Mouse (Mus musculus): ENCODE measurements at regions not wholly inside any gene's neighbourhood (a gene's known extent, or its start where the extent isn't known, plus 50 kb on each side); places are given as distances from the start of the nearest gene placed in this dataset.

- in situ Hi-C loops (cut with MboI, MseI) = no loop called here
Measured at GRCm38 (mm10) chr2:173993431-173993955, 82.6 kb upstream of the Stx16 start.

DNA sequence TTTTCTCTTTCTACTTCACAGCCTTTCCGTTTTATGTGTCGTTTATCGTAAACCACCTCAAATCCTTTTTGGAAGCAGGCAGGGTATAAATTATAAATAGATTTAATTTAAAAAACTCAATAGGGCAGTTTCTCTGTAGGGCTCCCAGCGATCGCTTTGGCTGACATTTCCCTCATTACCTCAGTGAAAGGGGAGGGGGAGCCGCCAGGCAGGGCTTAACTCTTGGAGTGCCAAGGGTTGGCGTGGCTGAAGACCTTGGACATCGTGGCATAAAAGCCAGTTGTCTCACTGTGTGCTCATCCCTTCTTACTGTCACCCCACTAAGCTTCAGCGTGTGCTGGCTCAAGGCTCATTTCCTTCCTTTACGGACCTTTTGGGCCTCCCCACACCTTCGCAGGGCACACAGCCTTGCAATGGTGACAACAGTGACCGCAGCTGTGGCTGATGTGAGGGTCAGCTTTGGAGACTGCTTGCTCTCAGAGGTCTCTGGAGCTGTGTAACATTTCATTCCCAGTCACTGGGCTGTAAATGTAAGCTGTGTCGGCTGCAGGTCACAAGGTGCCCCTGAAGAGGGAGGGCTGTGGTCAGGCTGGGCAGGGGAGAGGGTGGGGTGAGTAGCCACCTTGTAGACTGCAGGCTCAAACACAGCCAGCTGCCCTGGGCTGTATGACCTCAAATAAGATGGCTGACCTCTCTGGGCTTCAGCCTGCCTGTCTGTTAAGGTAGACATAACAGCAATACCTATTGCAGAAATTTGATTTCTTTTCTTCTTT is 81.6 kb upstream of the Stx16 start:
- in situ Hi-C loops (cut with MboI, MseI) = no loop called here

DNA sequence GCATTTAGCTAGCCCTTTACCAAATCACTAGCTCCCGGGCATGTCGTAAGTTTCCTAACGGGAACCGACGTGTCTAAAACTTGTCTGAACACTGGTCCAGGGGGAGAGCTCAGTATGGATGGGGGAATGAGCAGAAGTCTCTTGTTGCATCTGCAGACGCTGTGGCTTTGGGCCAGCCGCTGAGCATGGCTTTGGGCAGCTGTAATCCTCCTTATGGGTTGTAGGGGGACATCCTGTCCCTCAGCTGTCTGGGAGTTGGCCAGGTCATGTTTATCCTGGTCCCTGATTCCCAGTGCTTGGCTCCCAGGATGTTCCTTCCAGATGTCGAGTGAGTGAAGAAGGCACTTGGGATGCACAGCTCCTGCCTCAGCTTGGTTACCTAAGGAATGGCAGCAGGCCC is 71.4 kb upstream of the Stx16 start:
- in situ Hi-C loops (cut with MboI, MseI) = no loop called here

- in situ Hi-C loops (cut with MboI, MseI) = no loop called here
Measured at GRCm38 (mm10) chr2:174007976-174008349, 68.1 kb upstream of the Stx16 start.

DNA sequence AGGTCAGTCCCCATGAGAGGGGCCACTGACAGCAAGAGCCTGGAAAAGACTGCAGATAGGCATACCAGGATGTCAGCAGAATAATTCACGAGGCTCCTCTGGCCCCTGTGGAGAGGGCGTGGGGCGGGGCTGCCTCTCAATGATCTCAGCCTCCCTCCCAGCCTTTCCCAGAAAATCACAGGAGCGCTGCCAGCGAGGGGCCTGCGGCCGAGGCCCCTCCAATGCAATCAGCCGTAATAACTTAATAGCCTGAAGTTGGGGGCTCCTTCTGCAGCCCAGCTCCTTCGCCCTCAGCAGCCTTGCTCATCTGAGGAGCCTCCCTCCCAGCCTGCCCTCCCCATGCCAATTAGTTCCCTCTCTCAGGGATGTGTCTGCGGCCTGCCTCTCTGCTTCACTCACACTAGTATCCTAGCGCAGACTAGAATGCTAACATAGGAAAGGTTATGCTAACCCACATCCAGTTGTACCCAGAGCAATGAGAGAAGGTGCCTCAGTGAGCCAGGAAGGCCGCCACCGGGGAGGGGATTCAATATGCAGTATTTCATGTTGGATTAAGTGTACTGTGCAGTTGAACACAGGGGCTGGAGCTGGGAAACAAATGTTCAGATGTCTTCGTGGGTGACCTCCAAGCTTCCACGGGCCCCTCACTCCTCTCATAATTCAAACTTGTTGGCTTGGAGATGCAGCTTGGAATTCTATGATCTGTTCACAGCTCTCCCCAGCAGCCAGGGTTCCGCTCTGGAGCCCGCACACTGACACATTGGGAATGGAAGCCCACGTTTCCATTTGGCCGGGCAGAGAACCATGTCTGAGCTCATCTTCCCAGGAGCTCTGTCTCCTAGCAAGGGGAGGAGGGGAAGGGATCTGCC is 67.5 kb upstream of the Stx16 start:
- in situ Hi-C loops (cut with MboI, MseI) = no loop called here

GRCm38 (mm10) chr2:174010038-174010437 is 66.1 kb upstream of the Stx16 start:
- in situ Hi-C loops (cut with MboI, MseI) = no loop called here

DNA sequence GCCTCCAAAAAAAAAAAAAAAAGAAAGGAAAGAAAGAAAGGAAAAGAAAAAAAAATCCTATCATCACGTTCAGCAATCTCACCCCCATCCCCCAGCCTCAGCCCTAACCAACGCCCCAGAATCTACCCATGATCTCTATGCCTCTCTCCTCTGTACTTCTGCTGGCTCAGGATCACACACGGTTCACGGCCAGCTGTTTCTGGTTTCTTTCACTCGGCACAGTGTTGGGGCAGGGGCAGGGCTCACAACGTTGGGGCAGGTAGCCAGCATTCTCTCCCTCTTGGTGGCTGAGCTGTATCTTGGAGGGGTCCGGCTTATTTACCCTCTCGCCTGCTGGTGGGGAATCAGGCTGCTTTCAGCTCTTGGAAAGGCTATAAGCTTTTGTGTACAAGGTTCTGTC is 64.7 kb upstream of the Stx16 start:
- in situ Hi-C loops (cut with MboI, MseI) = no loop called here

GRCm38 (mm10) chr2:174014361-174014760 is 61.7 kb upstream of the Stx16 start:
- in situ Hi-C loops (cut with MboI, MseI) = no loop called here

GRCm38 (mm10) chr2:174015283-174015682 is 60.8 kb upstream of the Stx16 start:
- in situ Hi-C loops (cut with MboI, MseI) = no loop called here

DNA sequence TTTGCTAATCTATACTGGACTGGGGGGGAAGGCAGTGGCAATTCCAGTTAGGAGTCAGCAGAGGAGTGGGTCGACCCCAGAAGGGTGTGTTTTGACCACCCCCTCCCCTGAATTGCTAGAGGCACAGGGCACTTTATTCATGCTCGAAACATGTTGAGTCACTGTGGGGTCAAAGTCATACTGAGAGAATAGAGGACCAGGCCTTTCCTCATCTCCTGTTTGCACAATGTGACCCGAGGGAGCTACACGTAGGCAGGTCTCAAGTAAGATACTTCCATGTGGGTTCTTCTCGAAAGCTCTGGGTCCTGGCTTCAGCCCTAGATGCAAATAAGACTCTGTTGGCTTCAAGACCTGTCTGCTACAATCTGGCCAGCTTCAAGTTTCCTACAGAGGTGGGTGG is 60.0 kb upstream of the Stx16 start:
- in situ Hi-C loops (cut with MboI, MseI) = no loop called here

- in situ Hi-C loops (cut with MboI, MseI) = no loop called here
Measured at GRCm38 (mm10) chr2:174017042-174017441, 59.1 kb upstream of the Stx16 start.

- in situ Hi-C loops (cut with MboI, MseI) = no loop called here
Measured at GRCm38 (mm10) chr2:174017596-174017995, 58.5 kb upstream of the Stx16 start.

- in situ Hi-C loops (cut with MboI, MseI) = no loop called here
Measured at GRCm38 (mm10) chr2:174018002-174018401, 58.1 kb upstream of the Stx16 start.

- in situ Hi-C loops (cut with MboI, MseI) = no loop called here
Measured at GRCm38 (mm10) chr2:174018986-174019385, 57.1 kb upstream of the Stx16 start.

DNA sequence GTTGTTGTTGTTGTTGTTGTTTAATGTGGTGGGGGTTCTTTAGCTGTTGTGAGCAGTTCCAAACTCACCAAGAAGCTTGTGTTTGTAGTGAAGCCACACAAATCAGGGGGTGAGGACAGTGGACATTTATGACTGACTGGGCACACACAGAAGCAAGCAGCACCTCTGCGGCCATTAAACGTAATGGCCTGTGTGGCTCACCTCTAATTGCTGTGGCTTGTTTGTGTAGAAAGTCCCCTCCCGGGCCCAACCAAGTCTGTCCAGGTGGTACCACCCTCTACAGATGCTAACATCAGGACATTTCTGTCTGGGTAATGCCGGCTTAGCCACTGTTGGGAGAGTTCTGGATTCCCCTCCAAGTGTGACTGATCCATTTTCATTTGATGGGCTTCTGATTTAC is 56.1 kb upstream of the Stx16 start:
- in situ Hi-C loops (cut with MboI, MseI) = no loop called here

- in situ Hi-C loops (cut with MboI, MseI) = no loop called here
Measured at GRCm38 (mm10) chr2:174020447-174020846, 55.7 kb upstream of the Stx16 start.

- in situ Hi-C loops (cut with MboI, MseI) = no loop called here
Measured at GRCm38 (mm10) chr2:174021538-174021937, 54.6 kb upstream of the Stx16 start.

GRCm38 (mm10) chr2:174022292-174022691 is 53.8 kb upstream of the Stx16 start:
- in situ Hi-C loops (cut with MboI, MseI) = no loop called here

- in situ Hi-C loops (cut with MboI, MseI) = no loop called here
Measured at GRCm38 (mm10) chr2:174025181-174025870, 50.8 kb upstream of the Stx16 start.
